Mouse (Mus musculus) hematopoietic multipotent progenitor cell, adult 10-12 weeks (in vitro differentiated cells): ENCODE measurements around the gene Scgb1b24. TPM values are rescaled to one million over a fixed set of nuclear protein-coding genes. Genes with fewer than 3 reads are reported as not detected.

Source experiments
- polyA plus RNA-seq: library from polyadenylated mRNA; stranded (reverse); fragments of >175 nt; gene quantifications from 2 replicates; pipeline ENCODE4 v1.2.3, GENCODE M21; 2012; ENCODE audit warnings: low replicate concordance

The Scgb1b24 gene
- not detected in 2 replicates for polyA plus RNA-seq

DNA sequence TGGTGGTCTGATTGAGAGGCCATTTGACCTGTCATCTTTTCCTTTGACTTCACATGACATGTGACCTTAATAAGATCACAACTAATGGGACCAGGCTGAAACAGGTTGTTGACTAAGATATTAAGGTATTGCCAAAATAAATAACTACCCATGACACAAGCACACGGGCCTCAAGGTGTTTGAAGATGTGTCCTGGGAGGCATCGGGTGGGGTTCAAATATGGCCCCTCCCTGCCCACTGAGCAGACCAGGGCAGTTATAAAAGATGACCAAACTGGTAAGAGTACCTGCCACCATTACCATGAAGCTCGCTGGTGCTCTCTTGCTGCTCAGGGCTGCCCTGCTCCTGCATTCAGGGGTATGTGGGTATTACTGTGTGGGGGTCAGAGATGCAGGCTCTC lies at the start of gene Scgb1b24:
Gene Scgb1b24 (plus strand): TSS at position 301 of the 400 bp plus-strand sequence.

GRCm38 (mm10) chr7:33739212-33739611 lies 4.4 kb upstream of the Scgb1b24 start, which contains the start of gene Scgb2b24:
Gene Scgb2b24, minus strand, starts transcription at chr7:33739312.

Other genes with a start within 250 kb of the Scgb1b24 start
- not detected in 2 replicates for gene Scgb2b21, start 223.3 kb upstream of the Scgb1b24 start, polyA plus RNA-seq
- not detected in 2 replicates for gene Scgb2b24, start 4.5 kb upstream of the Scgb1b24 start, polyA plus RNA-seq
- gene Scgb2b26, start 201.2 kb downstream of the Scgb1b24 start, polyA plus RNA-seq = not detected in 2 replicates